Mouse (Mus musculus) CH12.LX (cell line): Measurements from ENCODE around the gene Polr3b. TPM values are rescaled to one million over a fixed set of nuclear protein-coding genes. Genes with fewer than 3 reads are reported as not detected.

ENCODE experiments used
- DNase-seq: peaks from one replicate; pipeline ENCODE4 v3.0.0-alpha.2; 2013; ENCODE audit errors: extremely low read depth
- H3K27ac ChIP-seq: 2 replicates; pipeline ENCODE4 v1.5.1; 2012; ENCODE audit warnings: low read depth, mild to moderate bottlenecking, control low read depth, moderate library complexity; ENCODE audit not compliant: insufficient read depth
- H3K27me3 ChIP-seq: replicated peaks from 2 replicates; pipeline ENCODE3; 2012; ENCODE audit warnings: inconsistent platforms
- H3K36me3 ChIP-seq, 2 experiments: replicated peaks in 1 of 2; 2 replicates each; pipeline versions ENCODE3 to v1.6.1; 2012; ENCODE audit warnings: inconsistent platforms in 1 of 2, low read length in 1 of 2, mild to moderate bottlenecking in 1 of 2, mixed read lengths in 1 of 2, moderate library complexity in 1 of 2; ENCODE audit not compliant: control insufficient read depth in 1 of 2, insufficient read depth in 1 of 2
- H3K4me1 ChIP-seq, 2 experiments: 2 replicates each; pipeline ENCODE4 v1.6.1; 2012; ENCODE audit warnings: inconsistent platforms in 1 of 2, moderate library complexity in 1 of 2; ENCODE audit not compliant: insufficient read depth in 2 of 2, control insufficient read depth in 1 of 2
- H3K4me2 ChIP-seq: 2 replicates; pipeline ENCODE4 v1.6.1; 2012; ENCODE audit warnings: low read depth, mild to moderate bottlenecking, control low read depth; ENCODE audit not compliant: poor library complexity, insufficient read depth, severe bottlenecking
- H3K4me3 ChIP-seq, 3 experiments: fragments of 150-350 bp in 1 of 3; sonication (generic) in 1 of 3; replicated peaks in 1 of 3; 2 replicates each; pipeline versions ENCODE3 to v1.5.1; 2011 to 2012; ENCODE audit warnings: low read depth in 2 of 3, low read length in 2 of 3, mild to moderate bottlenecking in 2 of 3, moderate library complexity in 2 of 3, control low read depth in 1 of 3, improper control_type of control experiment in 1 of 3, inconsistent platforms in 1 of 3, mixed read lengths in 1 of 3; ENCODE audit not compliant: poor library complexity in 1 of 3
- H3K79me2 ChIP-seq: replicated peaks from 2 replicates; pipeline ENCODE4 v1.6.1; 2012; ENCODE audit warnings: mild to moderate bottlenecking, moderate library complexity; ENCODE audit not compliant: control insufficient read depth, poor library complexity, insufficient read depth, severe bottlenecking; ENCODE audit errors: extremely low read depth
- H3K9ac ChIP-seq: 2 replicates; pipeline ENCODE4 v1.6.1; 2012; ENCODE audit warnings: low read depth, mild to moderate bottlenecking, control low read depth, moderate library complexity; ENCODE audit not compliant: insufficient read depth
- H3K9me3 ChIP-seq: replicated peaks from 2 replicates; pipeline ENCODE3; 2012; ENCODE audit warnings: low read length, inconsistent platforms, mixed read lengths
- BHLHE40 ChIP-seq: IDR thresholded peaks from 2 replicates; pipeline ENCODE4 v1.6.1; 2011; ENCODE audit warnings: mild to moderate bottlenecking, low read depth, low read length, improper control_type of control experiment
- CTCF ChIP-seq, 2 experiments: IDR thresholded peaks in 1 of 2; conservative IDR thresholded peaks in 1 of 2; 2 replicates each; pipeline ENCODE4 v1.5.1; 2011 to 2012; ENCODE audit warnings: low read depth in 2 of 2, low read length in 2 of 2, improper control_type of control experiment in 1 of 2, inconsistent platforms in 1 of 2, mild to moderate bottlenecking in 1 of 2, moderate library complexity in 1 of 2
- EP300 ChIP-seq: IDR thresholded peaks from 2 replicates; pipeline ENCODE4 v1.6.1; 2011; ENCODE audit warnings: low read length, improper control_type of control experiment
- ETS1 ChIP-seq: conservative IDR thresholded peaks from 2 replicates; pipeline ENCODE4 v1.6.1; 2012; ENCODE audit warnings: low read depth, mild to moderate bottlenecking, inconsistent platforms, low read length, improper control_type of control experiment, moderate library complexity
- HCFC1 ChIP-seq: IDR thresholded peaks from 2 replicates; pipeline ENCODE4 v1.6.1; 2012; ENCODE audit warnings: low read depth, mild to moderate bottlenecking, inconsistent platforms, low read length, improper control_type of control experiment
- MAX ChIP-seq: IDR thresholded peaks from 2 replicates; pipeline ENCODE4 v1.6.1; 2011; ENCODE audit warnings: low read length, improper control_type of control experiment
- MAZ ChIP-seq: IDR thresholded peaks from 2 replicates; pipeline ENCODE4 v1.6.1; 2012; ENCODE audit warnings: low read depth, mild to moderate bottlenecking, inconsistent platforms, low read length, improper control_type of control experiment, moderate library complexity
- MEF2A ChIP-seq: IDR thresholded peaks from 2 replicates; pipeline ENCODE4 v1.6.1; 2014; ENCODE audit warnings: low read depth, mild to moderate bottlenecking, inconsistent platforms, low read length, improper control_type of control experiment, borderline replicate concordance
- RAD21 ChIP-seq: IDR thresholded peaks from 2 replicates; pipeline ENCODE4 v1.6.1; 2011; ENCODE audit warnings: low read depth, mild to moderate bottlenecking, low read length, improper control_type of control experiment, moderate library complexity
- RCOR1 ChIP-seq: conservative IDR thresholded peaks from 2 replicates; pipeline ENCODE4 v1.6.1; 2012; ENCODE audit warnings: low read depth, mild to moderate bottlenecking, inconsistent platforms, low read length, improper control_type of control experiment
- SMC3 ChIP-seq: IDR thresholded peaks from 2 replicates; pipeline ENCODE4 v1.6.1; 2011; ENCODE audit warnings: low read depth, low read length, improper control_type of control experiment
- TBP ChIP-seq: conservative IDR thresholded peaks from 2 replicates; pipeline ENCODE4 v1.6.1; 2011; ENCODE audit warnings: low read depth, low read length, improper control_type of control experiment
- UBTF ChIP-seq: IDR thresholded peaks from 2 replicates; pipeline ENCODE4 v1.6.1; 2012; ENCODE audit warnings: low read depth, mild to moderate bottlenecking, inconsistent platforms, low read length, improper control_type of control experiment, moderate library complexity
- USF1 ChIP-seq: IDR thresholded peaks from 2 replicates; pipeline ENCODE4 v1.6.1; 2014; ENCODE audit warnings: low read depth, mild to moderate bottlenecking, inconsistent platforms, low read length, improper control_type of control experiment
- ZC3H11A ChIP-seq: IDR thresholded peaks from 2 replicates; pipeline ENCODE4 v1.6.1; 2012; ENCODE audit warnings: low read depth, mild to moderate bottlenecking, inconsistent platforms, low read length, improper control_type of control experiment
- ZKSCAN1 ChIP-seq: IDR thresholded peaks from 2 replicates; pipeline ENCODE4 v1.6.1; 2012; ENCODE audit warnings: low read depth, inconsistent platforms, low read length, improper control_type of control experiment, borderline replicate concordance
- dilution Hi-C: fragments of 300-500 bp; cut with MboI; formaldehyde crosslinking; loops from 2 replicates; pipeline ENCODE4 v1.14.3; 2020; ENCODE audit warnings: low sequenced_read_pairs; ENCODE audit not compliant: extremely low pct_unique_long_range_greater_than_20kb, extremely low pct_ligation_motif_present
- in situ Hi-C: fragments of 300-500 bp; cut with MboI; formaldehyde crosslinking; loops from 3 replicates; pipeline ENCODE4 v1.14.3; 2019; ENCODE audit warnings: low sequenced_read_pairs, low pct_ligation_motif_present, low pct_unique_long_range_greater_than_20kb, mixed read lengths
- polyA plus RNA-seq: library from polyadenylated mRNA; unstranded; fragments of >175 nt; gene quantifications from 2 replicates; pipeline ENCODE4 v1.2.1, GENCODE M21; 2012; ENCODE audit warnings: low read depth; ENCODE audit not compliant: insufficient read length
- total RNA-seq, 2 experiments: library from RNA; depleted of rRNA; stranded (reverse); fragments of 300-350 nt in 1 of 2; fragments of >200 nt in 1 of 2; gene quantifications; 2 replicates each; pipeline ENCODE4 v1.2.3; 2012 to 2014

The Polr3b gene
- total and polyA plus RNA-seq, 3 experiments = 13.0 to 20.8 (median 16.3) TPM

- H3K36me3 ChIP-seq = peaks cover 26 to 85% of the 10 kb centered on the region in 2 experiments
- 0 out of 4 replicates have a peak, but pooled peaks cover 0 to 3% of the 10 kb centered on the region in 2 experiments for H3K4me1 ChIP-seq
- H3K27me3 ChIP-seq = no peaks in the 10 kb centered on the region
- TF ChIP-seq SMC3 (peak; percentile 38), CTCF (conservative IDR thresholded peaks at IDR 0.05 in 1 of 2, IDR thresholded peaks at IDR 0.05 in 1 of 2; ENCODE audit: low read depth in 2 of 2, low read length in 2 of 2) (peak in 1 of 2 experiments; percentile 63; a peak in 2 of 4 replicates), BHLHE40 (no peak), MAZ (no peak), MAX (no peak), RAD21 (peak; percentile 52)
- H3K4me3 ChIP-seq = no peak overlapping the region
- dilution Hi-C loops (no loop called here), in situ Hi-C loops (no loop called here)
- no peaks in the 10 kb centered on the region for H3K9me3 ChIP-seq
- no peak overlapping the region for H3K4me2 ChIP-seq
- DNase-seq = peak; percentile 61
- H3K9ac ChIP-seq = no peak overlapping the region
- H3K79me2 ChIP-seq = no peaks in the 10 kb centered on the region
- H3K27ac ChIP-seq = no peak overlapping the region
These were observed 9.1 kb downstream of the Polr3b start for GRCm38 (mm10) chr10:84631182-84631581.

- no peak overlapping the region for H3K4me3 ChIP-seq
- H3K79me2 ChIP-seq = no peaks in the 10 kb centered on the region
- H3K27ac ChIP-seq = no peak overlapping the region
- peaks cover 31 to 88% of the 10 kb centered on the region in 2 experiments for H3K36me3 ChIP-seq
- in situ Hi-C loops (no loop called here), dilution Hi-C loops (no loop called here)
- H3K9me3 ChIP-seq = no peaks in the 10 kb centered on the region
- no peak overlapping the region for H3K4me2 ChIP-seq
- H3K9ac ChIP-seq = no peak overlapping the region
- no peaks in the 10 kb centered on the region for H3K27me3 ChIP-seq
- DNase-seq = no peak
- TF ChIP-seq CTCF (conservative IDR thresholded peaks at IDR 0.05 in 1 of 2, IDR thresholded peaks at IDR 0.05 in 1 of 2; ENCODE audit: low read depth in 2 of 2, low read length in 2 of 2) (no peak), TBP (no peak), UBTF (no peak), ZC3H11A (no peak), ETS1 (no peak), USF1 (no peak), MEF2A (no peak), HCFC1 (no peak), EP300 (no peak), ZKSCAN1 (no peak), RCOR1 (no peak), RAD21 (no peak)
- H3K4me1 ChIP-seq = 0 out of 4 replicates have a peak, but pooled peaks cover 0 to under 1% of the 10 kb centered on the region in 2 experiments
These were observed 9.9 kb downstream of the Polr3b start for GRCm38 (mm10) chr10:84632005-84632404.
